Mouse (Mus musculus): ENCODE measurements around the gene Smc4.

DNA sequence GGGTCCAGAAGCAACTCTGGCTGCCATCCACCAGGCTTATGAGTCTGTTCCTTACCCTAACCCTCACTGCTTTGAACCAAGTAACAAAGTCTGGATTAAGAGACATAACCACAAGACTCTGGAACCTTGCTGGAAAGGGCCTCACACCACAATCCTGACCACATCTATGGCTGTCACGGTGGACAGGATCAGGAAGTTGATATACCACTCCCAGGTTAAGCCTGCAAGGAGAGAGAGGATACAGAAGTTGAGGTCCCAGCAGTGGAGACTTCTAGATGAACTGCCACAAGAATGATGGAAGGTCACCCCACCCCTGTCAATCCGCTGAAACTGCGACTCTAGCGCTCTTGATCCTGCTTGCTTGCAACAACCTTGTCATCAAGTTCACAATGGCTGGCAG, 26.8 kb upstream of the Smc4 start:
- TF ChIP-seq TAL1 (IDR thresholded peaks at IDR 0.05; ENCODE audit: low read length) = no peak
- TF ChIP-seq GATA1 (IDR thresholded peaks at IDR 0.05; ENCODE audit: low read length) = no peak

Data from erythroblast, embryonic 14.5 days (primary cell).